Mouse (Mus musculus) hindbrain, embryonic 11.5 days (tissue): ENCODE results near the gene Sphk2. TPM values are rescaled to one million over a fixed set of nuclear protein-coding genes. Genes with fewer than 3 reads are reported as not detected.
"Not testable (repeated sequence)": the region's sequence is repeated elsewhere in the genome, so short reads cannot be mapped to it uniquely, and the experiment has no call there.

ENCODE experiments used
- ATAC-seq: fragments of 200-750 bp; cut with Nextera tagmentation; 2 replicates; pipeline ENCODE4 v1.8.0; 2017; ENCODE audit warnings: mild to moderate bottlenecking, moderate TSS enrichment, moderate library complexity; ENCODE audit not compliant: low FRiP score
- DNase-seq: peaks from one replicate; pipeline ENCODE4 v3.0.0-alpha.2; 2015; ENCODE audit warnings: low spot score
- H3K27ac ChIP-seq: fragments of 300-500 bp; sonication (generic); 2 replicates; pipeline ENCODE4 v1.5.1; 2014; ENCODE audit warnings: mild to moderate bottlenecking, low read depth, low read length
- H3K27me3 ChIP-seq: fragments of 300-500 bp; sonication (generic); 2 replicates; pipeline ENCODE4 v1.6.1; 2014; ENCODE audit warnings: mild to moderate bottlenecking, low read length, moderate library complexity, mixed read lengths; ENCODE audit not compliant: control insufficient read depth, insufficient read depth
- H3K36me3 ChIP-seq: fragments of 300-500 bp; sonication (generic); 2 replicates; pipeline ENCODE4 v1.6.1; 2014; ENCODE audit warnings: mild to moderate bottlenecking, low read length, moderate library complexity, mixed read lengths; ENCODE audit not compliant: control insufficient read depth, insufficient read depth
- H3K4me1 ChIP-seq: fragments of 300-500 bp; sonication (generic); replicated peaks from 2 replicates; pipeline ENCODE4 v1.6.1; 2014; ENCODE audit warnings: low read length, mixed read lengths; ENCODE audit not compliant: control insufficient read depth, insufficient read depth
- H3K4me2 ChIP-seq: fragments of 300-500 bp; sonication (generic); replicated peaks from 2 replicates; pipeline ENCODE4 v1.6.1; 2014; ENCODE audit warnings: mild to moderate bottlenecking, low read depth, low read length
- H3K4me3 ChIP-seq: fragments of 300-500 bp; sonication (generic); 2 replicates; pipeline ENCODE4 v1.5.1; 2014; ENCODE audit warnings: low read depth, low read length
- H3K9ac ChIP-seq: fragments of 300-500 bp; sonication (generic); 2 replicates; pipeline ENCODE4 v1.6.1; 2014; ENCODE audit warnings: low read depth, low read length
- H3K9me3 ChIP-seq: fragments of 300-500 bp; sonication (generic); 2 replicates; pipeline ENCODE4 v1.6.1; 2016; ENCODE audit warnings: low read length; ENCODE audit not compliant: control insufficient read depth
- WGBS: fragments of 180-500 bp; shearing (Covaris S2); extraction: QIAGEN DNeasy Blood & Tissue Kit; methylation state at CpG from one replicate; pipeline ENCODE4 v1.1.7; 2014; 5-methylcytosine and 5-hydroxymethylcytosine counted together
- polyA plus RNA-seq: library from polyadenylated mRNA; unstranded; fragments of >200 nt; fragmentation: Nextera tagmentation; extraction: Ambion mirVana; gene quantifications from 2 replicates; pipeline ENCODE4 v1.2.1, GENCODE M21; 2014

The Sphk2 gene
- polyA plus RNA-seq, 1 experiment from 2014 or later = 13.6 TPM

DNA sequence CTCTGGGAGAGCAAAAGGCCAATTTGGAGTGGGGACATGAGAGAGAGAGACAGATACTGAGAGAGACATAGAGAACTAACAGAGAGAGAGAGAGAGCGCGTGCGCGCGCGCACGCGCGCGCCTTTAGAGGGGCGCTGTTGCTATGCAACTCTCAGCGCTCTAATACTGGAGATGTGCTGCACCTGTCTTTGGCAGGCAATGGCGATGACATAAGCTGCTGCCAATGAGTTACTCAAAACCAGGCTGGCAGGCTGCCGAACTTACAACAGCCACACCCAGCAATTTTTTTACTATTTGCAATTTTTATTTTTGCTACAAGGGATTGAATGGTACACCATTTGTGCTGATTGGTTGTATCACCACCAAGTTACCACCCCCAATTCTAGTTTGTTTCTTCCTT is 50.0 kb downstream of the Sphk2 start:
- no peaks in the 10 kb centered on the region for H3K4me1 ChIP-seq
- ATAC-seq (no peak), DNase-seq (no peak)
- no peaks in the 10 kb centered on the region for H3K9me3 ChIP-seq
- H3K9ac ChIP-seq = no peak overlapping the region
- no peak overlapping the region for H3K4me2 ChIP-seq
- H3K4me3 ChIP-seq = no peak overlapping the region
- H3K27me3 ChIP-seq = no peaks in the 10 kb centered on the region
- no peak overlapping the region for H3K27ac ChIP-seq
- H3K36me3 ChIP-seq = no peaks in the 10 kb centered on the region
- 71% methylated on average over 14 of the region's 14 CpGs for WGBS

DNA sequence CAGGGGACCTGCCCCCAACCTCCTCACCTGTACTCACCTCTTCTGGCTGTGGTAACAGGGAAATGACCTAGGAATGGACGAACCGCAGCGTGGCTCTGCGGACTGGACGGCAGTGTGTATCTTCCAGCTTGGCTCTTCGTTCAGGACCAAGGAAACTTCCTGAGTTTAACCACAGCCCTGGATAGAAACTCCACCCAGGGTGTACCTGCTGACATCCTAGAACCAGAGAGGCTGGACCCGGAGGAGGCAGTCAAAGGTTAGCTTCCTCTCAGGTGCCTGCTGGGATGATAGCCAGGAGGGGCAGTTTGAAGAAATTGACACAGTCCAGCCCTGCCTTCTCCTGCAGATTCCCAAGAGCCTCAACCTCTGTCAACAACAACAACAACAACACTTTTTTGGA is 51.6 kb downstream of the Sphk2 start, which contains the start of gene Fut2:
Gene Fut2 (minus strand): TSS at position 234 of the 400 bp plus-strand sequence.
- no peak for ATAC-seq
- Histone ChIP-seq H3K27me3 (no peaks in the 10 kb centered on the region), H3K27ac (no peak within 1 kb of the TSS), H3K36me3 (no peaks in the 10 kb centered on the region), H3K4me1 (no peaks in the 10 kb centered on the region), H3K9me3 (no peaks in the 10 kb centered on the region), H3K4me2 (no peak within 1 kb of the TSS), H3K9ac (no peak within 1 kb of the TSS), H3K4me3 (no peak within 1 kb of the TSS)
- DNase-seq = no peak
- 88% methylated on average over 7 of the region's 7 CpGs for WGBS

DNA sequence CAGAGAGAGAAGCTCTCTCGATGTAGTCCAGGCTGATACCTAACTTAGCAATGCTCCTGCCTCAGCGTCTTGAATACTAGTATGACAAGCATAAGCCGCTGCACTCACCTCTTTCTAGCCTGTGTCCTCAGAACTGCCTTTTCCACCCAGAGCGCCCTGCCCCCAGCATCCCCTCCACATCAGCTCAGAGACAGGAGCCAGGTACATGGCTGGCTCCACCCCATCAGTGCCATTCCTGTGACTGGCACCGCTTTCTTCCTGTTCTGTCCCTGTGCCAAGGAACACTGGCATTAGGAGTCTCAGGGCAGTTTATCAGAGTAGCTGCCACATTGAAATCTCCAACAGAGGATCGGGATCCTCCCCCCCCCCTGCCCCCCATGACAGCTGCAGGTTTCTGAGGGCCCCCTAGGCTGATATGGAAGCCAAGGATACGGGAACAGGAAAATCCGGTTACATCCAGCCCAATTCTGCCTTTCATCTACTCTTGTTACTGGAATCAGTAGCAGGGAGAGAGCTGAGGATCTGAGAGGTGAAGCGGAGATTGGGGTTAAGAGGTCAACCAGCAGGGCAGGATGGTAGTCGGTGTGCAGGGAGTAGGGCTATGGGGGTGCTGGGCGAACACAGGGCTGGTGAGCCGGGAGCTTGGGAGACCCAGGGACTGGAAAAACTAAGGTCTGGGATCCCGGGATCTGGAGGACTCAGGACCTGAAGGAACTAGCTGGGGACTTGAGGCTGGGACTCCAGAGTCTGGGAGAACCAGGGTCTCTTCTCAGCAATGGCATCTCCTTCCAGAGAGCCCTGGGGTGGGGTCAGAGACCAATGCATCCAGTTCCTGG is 52.3 kb downstream of the Sphk2 start:
- no peak for ATAC-seq
- Histone ChIP-seq H3K9me3 (no peaks in the 10 kb centered on the region), H3K36me3 (no peaks in the 10 kb centered on the region), H3K27ac (no peak overlapping the region), H3K4me1 (no peaks in the 10 kb centered on the region), H3K4me3 (no peak overlapping the region), H3K4me2 (no peak overlapping the region), H3K27me3 (no peaks in the 10 kb centered on the region), H3K9ac (no peak overlapping the region)
- no peak for DNase-seq
- 60% methylated on average over 13 of the region's 13 CpGs for WGBS

DNA sequence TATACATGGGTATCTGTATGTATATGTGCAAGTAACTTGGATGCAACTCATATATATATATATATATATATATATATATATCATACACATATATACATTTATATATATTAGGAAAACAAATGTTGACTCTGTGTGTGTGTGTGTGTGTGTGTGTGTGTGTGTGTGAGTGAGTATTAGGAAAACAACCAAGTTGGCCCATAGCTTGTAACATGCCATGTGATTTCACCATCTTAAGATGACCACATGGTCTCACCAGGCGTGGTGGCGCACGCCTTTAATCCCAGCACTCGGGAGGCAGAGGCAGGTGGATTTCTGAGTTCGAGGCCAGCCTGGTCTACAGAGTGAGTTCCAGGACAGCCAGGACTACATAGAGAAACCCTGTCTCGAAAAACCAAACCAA is 56.1 kb downstream of the Sphk2 start:
- H3K4me2 ChIP-seq, H3K27ac ChIP-seq, H3K9ac ChIP-seq, H3K36me3 ChIP-seq, H3K4me3 ChIP-seq, H3K9me3 ChIP-seq, H3K4me1 ChIP-seq, ATAC-seq, DNase-seq, H3K27me3 ChIP-seq: not testable (repeated sequence)
- WGBS = 89% methylated on average over 6 of the region's 6 CpGs

DNA sequence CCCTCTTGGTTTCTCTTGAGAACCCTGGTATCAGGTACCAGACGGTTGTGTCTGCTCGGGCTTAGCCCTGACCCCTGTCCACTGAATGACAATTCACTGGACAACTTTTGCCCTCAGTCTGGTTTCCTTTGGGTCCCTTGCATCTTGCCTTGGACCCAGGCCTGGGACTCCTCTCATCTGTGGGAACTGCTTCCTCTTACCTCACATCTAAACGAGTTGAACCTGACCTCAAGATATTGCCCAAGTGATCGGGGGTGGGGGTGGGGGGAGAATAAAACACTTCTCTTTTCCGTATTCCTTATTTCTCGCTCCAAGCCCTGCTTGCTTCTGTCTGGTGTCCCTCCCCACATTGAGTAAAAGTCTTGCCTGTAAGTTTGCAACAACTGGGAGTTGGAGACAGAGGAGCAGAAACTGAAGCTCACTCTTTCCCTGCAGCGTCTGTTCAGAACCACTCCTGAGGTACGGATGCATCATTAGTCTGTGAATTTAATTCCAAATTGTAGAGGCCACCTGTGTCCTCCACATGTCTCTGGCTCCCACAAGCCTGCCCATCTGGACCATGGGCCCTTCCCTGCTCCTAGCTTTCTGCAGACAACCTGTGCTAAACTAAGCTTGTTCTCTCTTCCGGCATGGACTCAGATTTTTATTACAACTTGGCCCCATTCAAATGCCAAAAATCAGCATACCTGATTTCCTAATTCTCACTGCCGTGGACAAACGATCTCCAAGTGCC is 56.9 kb downstream of the Sphk2 start:
- Histone ChIP-seq H3K27ac (no peak overlapping the region), H3K4me2 (no peak overlapping the region), H3K4me1 (no peaks in the 10 kb centered on the region), H3K9me3 (no peaks in the 10 kb centered on the region), H3K27me3 (no peaks in the 10 kb centered on the region), H3K4me3 (no peak overlapping the region), H3K9ac (no peak overlapping the region), H3K36me3 (no peaks in the 10 kb centered on the region)
- no peak for DNase-seq
- WGBS = 86% methylated on average over 11 of the region's 11 CpGs
- ATAC-seq = no peak

Other genes with a start within 250 kb of the Sphk2 start
- 0.40 and 0.54 TPM in 2 replicates for gene Tulp2, start 236.1 kb downstream of the Sphk2 start, polyA plus RNA-seq
- not detected in 2 replicates for gene Gm45808, start 231.2 kb downstream of the Sphk2 start, polyA plus RNA-seq
- 2.9 and 4.1 TPM in 2 replicates for gene Dhdh, start 229.2 kb downstream of the Sphk2 start, polyA plus RNA-seq
- gene Nucb1, start 207.6 kb downstream of the Sphk2 start, polyA plus RNA-seq = 88.6 and 92.7 TPM in 2 replicates
- 15.1 and 15.7 TPM in 2 replicates for gene Ppp1r15a, start 191.7 kb downstream of the Sphk2 start, polyA plus RNA-seq
- 2.1 and 2.3 TPM in 2 replicates for gene Plekha4, start 191.7 kb downstream of the Sphk2 start, polyA plus RNA-seq
- 0.45 and 0.46 TPM in 2 replicates for gene Hsd17b14, start 163.1 kb downstream of the Sphk2 start, polyA plus RNA-seq
- 26.6 and 31.4 TPM in 2 replicates for gene Bcat2, start 147.8 kb downstream of the Sphk2 start, polyA plus RNA-seq
- not detected in 2 replicates for gene Fgf21, start 102.5 kb downstream of the Sphk2 start, polyA plus RNA-seq
- not detected in 2 replicates for gene Fut1, start 100.7 kb downstream of the Sphk2 start, polyA plus RNA-seq
- 0.12 and 0.18 TPM in 2 replicates for gene Izumo1, start 96.2 kb downstream of the Sphk2 start, polyA plus RNA-seq
- 4.9 and 5.1 TPM in 2 replicates for gene Rasip1, start 90.5 kb downstream of the Sphk2 start, polyA plus RNA-seq
- 1.7 and 2.1 TPM in 2 replicates for gene Mamstr, start 78.0 kb downstream of the Sphk2 start, polyA plus RNA-seq
- gene Fut2, start 51.6 kb downstream of the Sphk2 start, polyA plus RNA-seq = 0.06 and 0.27 TPM in 2 replicates
- gene Ntn5, start 34.0 kb downstream of the Sphk2 start, polyA plus RNA-seq = 0.21 and 0.22 TPM in 2 replicates
- 0.29 and 0.75 TPM in 2 replicates for gene Sec1, start 23.6 kb downstream of the Sphk2 start, polyA plus RNA-seq
- 8.8 and 9.9 TPM in 2 replicates for gene Car11, start 18.2 kb downstream of the Sphk2 start, polyA plus RNA-seq
- gene Dbp, start 12.9 kb downstream of the Sphk2 start, polyA plus RNA-seq = 2.2 and 2.8 TPM in 2 replicates
- 904 and 927 TPM in 2 replicates for gene Rpl18, start 2.5 kb downstream of the Sphk2 start, polyA plus RNA-seq
- 0.80 TPM in 2 replicates for gene Fam83e, start 3.2 kb upstream of the Sphk2 start, polyA plus RNA-seq
- not detected in 2 replicates for gene Spaca4, start 7.8 kb upstream of the Sphk2 start, polyA plus RNA-seq
- 6.3 and 9.1 TPM in 2 replicates for gene Lmtk3, start 65.7 kb upstream of the Sphk2 start, polyA plus RNA-seq
- 1.4 and 1.9 TPM in 2 replicates for gene Sult2b1, start 66.7 kb upstream of the Sphk2 start, polyA plus RNA-seq
- 211 and 248 TPM in 2 replicates for gene Cyth2, start 96.6 kb upstream of the Sphk2 start, polyA plus RNA-seq
- gene Kcnj14, start 106.8 kb upstream of the Sphk2 start, polyA plus RNA-seq = 0.48 and 0.57 TPM in 2 replicates
- gene Grwd1, start 112.9 kb upstream of the Sphk2 start, polyA plus RNA-seq = 56.7 and 66.0 TPM in 2 replicates
- 75.9 and 99.4 TPM in 2 replicates for gene Kdelr1, start 154.8 kb upstream of the Sphk2 start, polyA plus RNA-seq
- 0.39 and 0.42 TPM in 2 replicates for gene Grin2d, start 160.4 kb upstream of the Sphk2 start, polyA plus RNA-seq
- gene Syngr4, start 178.7 kb upstream of the Sphk2 start, polyA plus RNA-seq = 0.63 and 0.99 TPM in 2 replicates
- 3.1 and 4.6 TPM in 2 replicates for gene Tmem143, start 178.9 kb upstream of the Sphk2 start, polyA plus RNA-seq
- 28.3 and 40.5 TPM in 2 replicates for gene Emp3, start 203.4 kb upstream of the Sphk2 start, polyA plus RNA-seq
- gene Ccdc114, start 206.1 kb upstream of the Sphk2 start, polyA plus RNA-seq = 3.3 and 5.3 TPM in 2 replicates